Mouse (Mus musculus): ENCODE measurements at regions not wholly inside any gene's neighbourhood (a gene's known extent, or its start where the extent isn't known, plus 50 kb on each side); places are given as distances from the start of the nearest gene placed in this dataset.

DNA sequence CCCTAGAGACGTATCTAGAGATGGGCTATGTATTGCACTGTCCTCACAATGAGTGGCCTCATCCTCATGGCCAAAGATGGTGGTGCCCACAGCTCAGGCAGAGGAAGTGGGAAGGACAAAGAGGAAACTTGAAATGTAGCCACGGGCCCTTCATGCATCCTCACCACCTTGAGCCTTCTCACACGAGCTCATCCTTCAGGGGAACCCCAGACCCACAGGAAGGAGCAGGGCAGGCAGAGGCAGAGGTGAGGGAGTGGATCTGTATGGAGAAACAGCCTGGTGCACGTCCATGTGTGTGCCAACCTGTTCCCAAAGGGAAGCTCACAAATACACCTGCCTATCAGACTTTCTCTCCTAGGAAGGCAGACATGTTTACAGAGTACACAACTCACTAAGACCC lies 143.0 kb downstream of the Tomm20 start:
- TF ChIP-seq POLR2A (IDR thresholded peaks at IDR 0.05; ENCODE audit: low read depth, low read length) = no peak
- no peak for TF ChIP-seq CTCF (IDR thresholded peaks at IDR 0.05; ENCODE audit: borderline replicate concordance, insufficient read depth, low read length)

All from embryonic fibroblast, embryonic 13.5 days (primary cell).